Mouse (Mus musculus): Measurements from ENCODE around the gene Poglut1. TPM values are rescaled to one million over a fixed set of nuclear protein-coding genes. Genes with fewer than 3 reads are reported as not detected.
"Not testable (repeated sequence)": the region's sequence is repeated elsewhere in the genome, so short reads cannot be mapped to it uniquely, and the experiment has no call there.

Gene Poglut1
- polyA plus RNA-seq, 1 experiment from 2014 or later: 81.1 TPM

DNA sequence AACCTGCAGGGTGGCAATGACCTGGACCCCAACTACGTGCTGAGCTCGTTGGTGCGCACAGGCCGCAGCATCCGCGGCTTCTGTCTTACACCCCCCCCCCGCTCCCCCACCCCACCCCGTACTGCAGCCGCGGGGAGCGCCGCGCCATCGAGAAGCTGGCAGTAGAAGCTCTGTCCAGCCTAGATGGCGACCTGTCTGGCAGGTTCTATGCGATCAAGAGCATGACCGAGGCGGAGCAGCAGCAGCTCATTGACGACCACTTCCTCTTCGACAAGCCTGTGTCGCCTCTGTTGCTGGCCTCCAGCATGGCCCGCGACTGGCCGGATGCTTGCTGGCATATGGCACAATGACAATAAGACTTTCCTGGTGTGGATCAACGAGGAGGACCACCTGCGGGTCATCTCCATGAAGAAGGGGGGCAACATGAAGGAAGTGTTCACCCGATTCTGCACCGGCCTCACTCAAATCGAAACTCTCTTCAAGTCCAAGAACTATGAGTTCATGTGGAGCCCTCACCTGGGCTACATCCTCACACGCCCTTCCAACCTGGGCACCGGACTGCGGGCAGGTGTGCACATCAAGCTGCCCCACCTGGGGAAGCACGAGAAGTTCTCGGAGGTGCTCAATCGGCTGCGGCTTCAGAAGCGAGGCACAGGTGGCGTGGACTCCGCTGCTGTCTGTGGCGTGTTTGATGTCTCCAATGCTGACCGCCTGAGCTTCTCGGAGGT is 66.3 kb downstream of the Poglut1 start:
- 30% methylated on average over 42 of the region's 42 CpGs for WGBS
- H3K9me3 ChIP-seq: no peaks in the 10 kb centered on the region
- H3K27me3 ChIP-seq: peaks cover 35% of the 10 kb centered on the region
- 0 out of 2 replicates have a peak overlapping the region, but pooled peaks have one; percentile 23 for H3K9ac ChIP-seq (replicated peaks)
- H3K4me2 ChIP-seq: peak overlapping the region; percentile 63
- no peak overlapping the region for H3K27ac ChIP-seq
- no peaks in the 10 kb centered on the region for H3K36me3 ChIP-seq
- H3K4me1 ChIP-seq (replicated peaks): peaks cover 11% of the 10 kb centered on the region; the same call in 1 of the 2 replicates
- no peak for ATAC-seq (ENCODE audit: insufficient number of reproducible peaks, insufficient read depth, low FRiP score, low TSS enrichment, low read depth)
- peak overlapping the region; percentile 38 for H3K4me3 ChIP-seq (replicated peaks)

DNA sequence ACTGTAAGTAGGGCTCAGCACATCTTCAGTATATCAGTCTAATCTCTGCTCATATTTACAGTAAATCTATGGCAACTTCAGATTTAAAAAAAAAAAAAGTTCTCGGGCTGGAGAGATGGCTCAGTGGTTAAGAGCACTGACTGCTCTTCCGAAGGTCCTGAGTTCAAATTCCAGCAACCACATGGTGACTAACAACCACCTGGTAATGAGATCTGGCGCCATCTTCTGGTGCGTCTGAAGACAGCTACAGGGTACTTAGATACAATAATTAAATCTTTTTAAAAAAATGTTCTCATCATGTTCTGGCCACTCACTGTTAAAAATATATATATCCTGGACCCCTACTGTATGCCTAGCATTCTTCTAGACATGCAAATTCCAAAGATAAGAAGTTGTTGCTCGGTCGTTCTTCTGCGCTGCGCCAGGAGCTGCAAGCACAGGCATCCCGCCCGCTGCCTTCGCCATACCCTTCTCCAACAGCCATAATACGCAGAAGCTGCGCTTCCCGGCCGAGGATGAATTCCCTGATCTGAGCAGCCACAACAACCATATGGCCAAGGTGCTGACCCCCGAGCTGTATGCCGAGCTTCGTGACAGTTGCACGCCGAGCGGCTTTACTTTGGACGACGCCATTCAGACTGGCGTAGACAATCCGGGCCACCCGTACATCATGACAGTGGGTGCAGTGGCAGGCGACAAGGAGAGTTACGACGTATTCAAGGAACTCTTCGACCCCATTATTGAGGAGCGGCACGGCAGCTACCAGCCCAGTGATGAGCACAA is 67.1 kb downstream of the Poglut1 start:
- WGBS: 19% methylated on average over 32 of the region's 32 CpGs

DNA sequence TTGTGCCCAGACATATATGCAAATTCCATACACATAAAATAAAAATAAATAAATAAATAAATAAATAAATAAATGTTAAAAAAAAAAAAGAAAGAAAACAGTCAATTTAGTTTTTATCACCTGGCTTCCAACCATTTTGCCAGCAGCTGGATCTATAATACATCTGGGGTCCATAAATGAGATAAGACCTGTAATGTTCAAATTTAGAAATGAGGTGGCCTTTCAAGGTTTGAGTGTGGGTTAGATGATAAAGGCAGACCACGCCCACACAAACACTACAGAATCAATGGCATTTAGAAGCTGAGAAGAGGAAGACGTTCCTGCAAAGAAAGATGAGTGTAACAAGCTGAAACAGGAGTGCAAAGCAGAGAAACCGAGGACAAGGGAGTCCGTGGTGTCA is 68.7 kb downstream of the Poglut1 start:
- Histone ChIP-seq H3K4me1 (replicated peaks) (peaks cover 17% of the 10 kb centered on the region), H3K4me2 (no peak overlapping the region)

More for the DNA sequence above, 67.1 kb downstream of the Poglut1 start:
- Histone ChIP-seq H3K36me3 (no peaks in the 10 kb centered on the region), H3K4me1 (replicated peaks) (peaks cover 11% of the 10 kb centered on the region; the same call in 1 of the 2 replicates), H3K27ac (no peak overlapping the region), H3K4me3 (replicated peaks) (peak overlapping the region; percentile 38), H3K27me3 (peaks cover 35% of the 10 kb centered on the region), H3K9ac (replicated peaks) (0 out of 2 replicates have a peak overlapping the region, but pooled peaks have one; percentile 23), H3K4me2 (peak overlapping the region; percentile 63), H3K9me3 (no peaks in the 10 kb centered on the region)
- no peak for ATAC-seq (ENCODE audit: insufficient number of reproducible peaks, insufficient read depth, low FRiP score, low TSS enrichment, low read depth)

DNA sequence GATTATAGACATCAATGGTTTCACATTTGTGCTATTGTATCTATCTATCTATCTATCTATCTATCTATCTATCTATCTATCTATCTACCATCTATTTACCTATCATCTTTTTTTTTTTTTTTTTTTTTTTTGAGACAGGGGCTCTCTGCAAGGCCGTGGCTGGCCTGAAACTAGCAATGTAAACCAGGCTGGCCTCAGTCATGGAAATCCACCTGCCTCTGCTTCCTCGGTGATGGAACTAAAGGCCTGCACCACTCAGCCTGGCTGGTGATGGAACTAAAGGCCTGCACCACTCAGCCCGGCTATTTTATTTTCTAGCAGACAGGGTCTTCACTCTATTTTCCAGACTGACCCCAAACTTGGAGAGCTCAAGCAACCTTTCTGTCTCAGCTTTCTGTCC is 71.8 kb downstream of the Poglut1 start:
- WGBS: 85% methylated on average over 3 of the region's 3 CpGs
- Histone ChIP-seq H3K4me3 (replicated peaks) (no peak overlapping the region), H3K36me3 (no peaks in the 10 kb centered on the region), H3K4me2 (no peak overlapping the region), H3K27me3 (peaks cover 20% of the 10 kb centered on the region), H3K9ac (replicated peaks) (no peak overlapping the region), H3K9me3 (no peaks in the 10 kb centered on the region), H3K4me1 (replicated peaks) (peaks cover 10% of the 10 kb centered on the region), H3K27ac (no peak overlapping the region)
- no peak for ATAC-seq (ENCODE audit: insufficient number of reproducible peaks, insufficient read depth, low FRiP score, low TSS enrichment, low read depth)

More for the DNA sequence above, 68.7 kb downstream of the Poglut1 start:
- ATAC-seq (ENCODE audit: insufficient number of reproducible peaks, insufficient read depth, low FRiP score, low TSS enrichment, low read depth): no peak
- H3K9ac ChIP-seq (replicated peaks): no peak overlapping the region
- peaks cover 35% of the 10 kb centered on the region for H3K27me3 ChIP-seq
- WGBS: 75% methylated on average over 4 of the region's 4 CpGs
- H3K9me3 ChIP-seq: no peaks in the 10 kb centered on the region
- no peak overlapping the region for H3K4me3 ChIP-seq (replicated peaks)
- no peak overlapping the region for H3K27ac ChIP-seq
- no peaks in the 10 kb centered on the region for H3K36me3 ChIP-seq

DNA sequence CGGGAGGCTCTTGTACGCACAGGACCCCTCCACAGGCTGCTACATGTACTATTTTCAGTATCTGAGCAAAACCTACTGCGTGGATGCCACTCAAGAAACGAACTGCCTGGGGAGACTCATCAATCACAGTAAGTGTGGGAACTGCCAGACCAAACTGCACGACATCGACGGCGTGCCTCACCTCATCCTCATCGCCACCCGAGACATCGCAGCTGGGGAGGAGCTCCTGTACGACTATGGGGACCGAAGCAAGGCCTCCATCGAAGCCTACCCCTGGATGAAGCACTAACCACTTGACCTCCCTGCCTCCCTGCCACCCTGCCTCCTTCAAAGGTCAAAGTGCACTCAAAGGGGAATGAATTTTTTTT is 72.8 kb downstream of the Poglut1 start:
- H3K27ac ChIP-seq; H3K4me1 ChIP-seq (replicated peaks); ATAC-seq (ENCODE audit: insufficient number of reproducible peaks, insufficient read depth, low FRiP score, low TSS enrichment, low read depth); H3K9me3 ChIP-seq; H3K36me3 ChIP-seq; H3K27me3 ChIP-seq: not testable (repeated sequence)
- H3K4me2 ChIP-seq: peak overlapping the region; percentile 69
- WGBS: 35% methylated on average over 14 of the region's 14 CpGs
- peak overlapping the region; percentile 60; the same call in 1 of the 2 replicates for H3K9ac ChIP-seq (replicated peaks)
- H3K4me3 ChIP-seq (replicated peaks): peak overlapping the region; percentile 40

DNA sequence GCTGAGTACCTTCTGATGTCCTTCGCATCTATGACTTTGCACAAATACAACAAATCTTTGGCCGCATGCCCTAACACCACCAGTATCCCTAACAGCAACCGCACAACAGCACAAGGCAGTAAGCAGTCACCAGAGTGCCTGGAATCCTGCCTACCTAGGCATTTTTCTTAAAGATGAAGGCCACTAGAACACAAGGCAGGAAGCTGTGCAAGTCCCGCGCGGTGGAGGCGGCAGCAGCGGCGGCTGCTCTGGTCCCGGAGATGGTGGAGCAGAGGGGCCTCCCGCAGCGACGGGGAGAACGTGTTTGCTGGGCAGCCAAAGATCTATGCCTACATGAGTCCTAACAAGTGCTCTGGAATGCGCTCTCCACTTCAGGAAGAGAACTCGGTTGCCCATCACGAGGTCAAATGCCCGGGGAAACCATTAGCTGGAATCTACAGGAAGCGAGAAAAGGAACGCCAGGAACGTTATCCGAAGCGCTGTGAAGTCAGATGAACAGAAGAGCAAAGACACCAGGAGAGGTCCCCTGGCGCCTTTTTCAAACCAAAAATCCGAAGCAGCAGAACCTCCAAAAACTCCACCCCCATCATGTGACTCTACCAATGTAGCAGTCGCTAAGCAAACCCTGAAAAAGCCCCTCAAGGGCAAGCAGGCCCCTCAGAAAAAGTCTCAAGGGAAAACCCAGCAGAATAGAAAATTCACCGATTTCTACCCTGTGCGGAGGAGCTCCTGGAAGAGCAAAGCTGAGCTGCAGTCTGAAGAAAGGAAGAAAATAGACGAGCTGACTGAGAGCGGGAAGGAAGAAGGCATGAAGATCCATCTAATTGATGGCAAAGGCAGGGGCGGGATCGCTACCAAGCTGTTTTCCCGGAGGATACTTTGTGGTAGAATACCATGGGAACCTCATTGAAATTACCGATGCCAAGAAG is 73.5 kb downstream of the Poglut1 start:
- no peak; the same call in 1 of the 2 replicates for ATAC-seq (ENCODE audit: insufficient number of reproducible peaks, insufficient read depth, low FRiP score, low TSS enrichment, low read depth)
- peaks cover 3% of the 10 kb centered on the region for H3K27me3 ChIP-seq
- H3K36me3 ChIP-seq: no peaks in the 10 kb centered on the region
- peak overlapping the region; percentile 69 for H3K4me2 ChIP-seq
- H3K4me3 ChIP-seq (replicated peaks): peak overlapping the region; percentile 40
- H3K9me3 ChIP-seq: no peaks in the 10 kb centered on the region
- WGBS: 10% methylated on average over 34 of the region's 34 CpGs
- peak overlapping the region; percentile 60 for H3K9ac ChIP-seq (replicated peaks)
- H3K4me1 ChIP-seq (replicated peaks): peaks cover 8% of the 10 kb centered on the region; the same call in 1 of the 2 replicates
- H3K27ac ChIP-seq: peak overlapping the region; percentile 50; the same call in 1 of the 2 replicates

DNA sequence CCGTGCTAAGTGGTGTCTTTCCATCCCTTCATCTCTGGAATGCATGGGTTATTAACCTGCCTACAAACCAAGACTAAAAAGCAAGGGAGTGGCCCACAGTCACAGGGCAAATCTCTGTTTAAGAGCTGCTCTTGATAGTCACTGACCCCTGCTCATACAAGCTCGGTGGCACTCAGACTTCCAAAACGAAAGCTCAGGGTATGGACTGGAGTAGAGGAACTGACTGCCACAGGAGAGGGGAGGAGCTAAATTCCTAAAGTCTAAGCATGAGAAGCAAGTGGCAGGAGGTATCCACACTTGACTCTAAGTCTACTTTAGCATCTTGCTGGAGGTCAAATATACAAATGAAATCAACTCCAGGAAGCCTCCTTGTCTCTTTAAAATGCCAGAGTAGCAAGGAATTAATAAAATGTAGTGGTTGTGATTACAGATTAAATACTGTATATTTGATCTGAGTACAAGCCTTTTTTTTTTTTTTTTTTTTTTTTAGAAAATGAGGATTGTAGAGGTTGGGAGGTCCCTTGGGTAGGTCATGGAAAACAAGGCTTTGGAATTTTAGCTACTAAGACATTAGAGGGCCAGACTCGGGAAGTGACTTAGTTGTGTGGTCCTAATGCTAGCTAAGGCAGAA is 74.3 kb downstream of the Poglut1 start:
- no peaks in the 10 kb centered on the region for H3K36me3 ChIP-seq
- H3K4me2 ChIP-seq: peak overlapping the region; percentile 69
- peak overlapping the region; percentile 40 for H3K4me3 ChIP-seq (replicated peaks)
- 59% methylated on average over 4 of the region's 4 CpGs for WGBS
- H3K27me3 ChIP-seq: no peaks in the 10 kb centered on the region; the same call in 1 of the 2 replicates
- no peaks in the 10 kb centered on the region for H3K9me3 ChIP-seq
- peaks cover 8% of the 10 kb centered on the region; the same call in 1 of the 2 replicates for H3K4me1 ChIP-seq (replicated peaks)
- no peak for ATAC-seq (ENCODE audit: insufficient number of reproducible peaks, insufficient read depth, low FRiP score, low TSS enrichment, low read depth)
- H3K27ac ChIP-seq: no peak overlapping the region
- H3K9ac ChIP-seq (replicated peaks): no peak overlapping the region

Other genes with a start within 250 kb of the Poglut1 start
- 0.06 and 0.12 TPM in 2 replicates for gene Maats1, start 208.1 kb downstream of the Poglut1 start, polyA plus RNA-seq (2016; fragmentation: Nextera tagmentation; extraction: Ambion mirVana)
- 114 and 117 TPM in 2 replicates for gene Cox17, start 203.3 kb downstream of the Poglut1 start, polyA plus RNA-seq (2016; fragmentation: Nextera tagmentation; extraction: Ambion mirVana)
- not detected in 2 replicates for gene Gm21987, start 203.2 kb downstream of the Poglut1 start, polyA plus RNA-seq (2016; fragmentation: Nextera tagmentation; extraction: Ambion mirVana)
- gene Popdc2, start 188.0 kb downstream of the Poglut1 start, polyA plus RNA-seq (2016; fragmentation: Nextera tagmentation; extraction: Ambion mirVana): 0.70 and 1.9 TPM in 2 replicates
- gene Pla1a, start 117.1 kb downstream of the Poglut1 start, polyA plus RNA-seq (2016; fragmentation: Nextera tagmentation; extraction: Ambion mirVana): 0.10 and 0.31 TPM in 2 replicates
- 142 and 147 TPM in 2 replicates for gene Adprh, start 97.6 kb downstream of the Poglut1 start, polyA plus RNA-seq (2016; fragmentation: Nextera tagmentation; extraction: Ambion mirVana)
- 0.38 and 0.41 TPM in 2 replicates for gene Cd80, start 94.7 kb downstream of the Poglut1 start, polyA plus RNA-seq (2016; fragmentation: Nextera tagmentation; extraction: Ambion mirVana)
- gene Timmdc1, start 27.6 kb downstream of the Poglut1 start, polyA plus RNA-seq (2016; fragmentation: Nextera tagmentation; extraction: Ambion mirVana): 27.4 and 30.8 TPM in 2 replicates
- gene Tmem39a, start 8.4 kb upstream of the Poglut1 start, polyA plus RNA-seq (2016; fragmentation: Nextera tagmentation; extraction: Ambion mirVana): 105 and 126 TPM in 2 replicates
- gene Arhgap31, start 163.0 kb upstream of the Poglut1 start, polyA plus RNA-seq (2016; fragmentation: Nextera tagmentation; extraction: Ambion mirVana): 8.8 and 9.9 TPM in 2 replicates
- gene B4galt4, start 192.0 kb upstream of the Poglut1 start, polyA plus RNA-seq (2016; fragmentation: Nextera tagmentation; extraction: Ambion mirVana): 33.3 and 33.6 TPM in 2 replicates

All from limb, embryonic 12.5 days (tissue).